7 mouse cellular contexts compared by ENCODE assay signal in genomic region chr3:69859858-69860588, GRCm38 (mm10). TPM values are rescaled to one million over a fixed set of nuclear protein-coding genes. Genes with fewer than 3 reads are reported as not detected.
A peak's percentile ranks its signal among the peaks of the same experiment; 100 is the strongest.
DNase-seq lines count a peak whose midpoint lies in the region; ATAC-seq and TF ChIP-seq lines count a peak whose summit lies in the region.

Gene Sptssb (minus strand): TSS chr3:69859940.

- H3K4me3 ChIP-seq in forebrain, postnatal 0 days (ENCODE audit: low read depth, low read length), result peak within 1 kb of the TSS; percentile 47
- peak within 1 kb of the TSS; percentile 40 for H3K4me3 ChIP-seq in liver, postnatal 0 days (ENCODE audit: low read depth, low read length)

- no peak for TF ChIP-seq EP300 in liver, postnatal 0 days (IDR thresholded peaks at IDR 0.05; ENCODE audit: low read depth)

- ATAC-seq in forebrain, postnatal 0 days, result peak; percentile 44
- ATAC-seq in liver, postnatal 0 days, result peak; percentile 90
- no peak for ATAC-seq in inflammation-experienced regulatory T-cells, adult 6 months

- no peaks in the 10 kb centered on the region for H3K27me3 ChIP-seq in forebrain, postnatal 0 days (ENCODE audit: insufficient read depth, low read length)
- peaks cover 8% of the 10 kb centered on the region; the same call in 1 of the 2 replicates for H3K27me3 ChIP-seq in liver, postnatal 0 days (ENCODE audit: insufficient read depth, low read length)

- peak; percentile 16 for DNase-seq in NIH3T3 (ENCODE audit: low read depth)
- peak; percentile 81 to 86 for DNase-seq in cerebellum, adult 18-20 months
- DNase-seq in forebrain, postnatal 0 days, result peak; percentile 33
- DNase-seq in kidney, postnatal 14 days, result peak; percentile 74
- DNase-seq in liver, postnatal 0 days, result peak; percentile 55
- DNase-seq in retina, embryonic 14.5 days (ENCODE audit: low spot score), result peak; percentile 52

- H3K9ac ChIP-seq in forebrain, postnatal 0 days, result peak within 1 kb of the TSS; percentile 44
- H3K9ac ChIP-seq in liver, postnatal 0 days (replicated peaks), result no peak within 1 kb of the TSS

- peak; percentile 43 for TF ChIP-seq CTCF in forebrain, postnatal 0 days (IDR thresholded peaks at IDR 0.05; ENCODE audit: low read depth)
- no peak for TF ChIP-seq CTCF in liver, postnatal 0 days (IDR thresholded peaks at IDR 0.05; ENCODE audit: low read depth)

- H3K9me3 ChIP-seq in forebrain, postnatal 0 days (ENCODE audit: low read length), result no peaks in the 10 kb centered on the region
- no peaks in the 10 kb centered on the region for H3K9me3 ChIP-seq in liver, postnatal 0 days (ENCODE audit: low read length)

- H3K4me1 ChIP-seq in forebrain, postnatal 0 days (ENCODE audit: insufficient read depth), result 0 out of 2 replicates have a peak, but pooled peaks cover 6% of the 10 kb centered on the region
- H3K4me1 ChIP-seq in liver, postnatal 0 days (ENCODE audit: insufficient read depth), result no peaks in the 10 kb centered on the region

- 3% methylated on average over 24 of the region's 24 CpGs for WGBS in forebrain, postnatal 0 days
- under 1% methylated on average over 24 of the region's 24 CpGs for WGBS in liver, postnatal 0 days (ENCODE audit: insufficient replicate concordance)

- peak within 1 kb of the TSS; percentile 85 for H3K4me2 ChIP-seq in forebrain, postnatal 0 days (ENCODE audit: low read depth)
- H3K4me2 ChIP-seq in liver, postnatal 0 days (ENCODE audit: low read depth, low read length), result peak within 1 kb of the TSS; percentile 76

- H3K27ac ChIP-seq in forebrain, postnatal 0 days (ENCODE audit: low read depth, low read length), result no peak within 1 kb of the TSS
- H3K27ac ChIP-seq in liver, postnatal 0 days (ENCODE audit: low read depth), result no peak within 1 kb of the TSS

- H3K36me3 ChIP-seq in forebrain, postnatal 0 days (ENCODE audit: insufficient read depth), result no peaks in the 10 kb centered on the region
- H3K36me3 ChIP-seq in liver, postnatal 0 days (replicated peaks; ENCODE audit: insufficient read depth, low read length), result no peaks in the 10 kb centered on the region

RNA-seq across cellular contexts. Expression of gene Sptssb, which starts in this region (rescaled TPM):
- 0.62 and 0.67 TPM in 2 replicates for total RNA-seq in forebrain, postnatal 0 days (2014; rRNA removed)
- polyA plus RNA-seq in forebrain, postnatal 0 days (2015; fragmentation: Nextera tagmentation; extraction: Ambion mirVana), result 0.65 and 1.3 TPM in 2 replicates
- polyA plus RNA-seq in liver, postnatal 0 days (2015; fragmentation: Nextera tagmentation; extraction: Ambion mirVana), result 0.22 and 0.38 TPM in 2 replicates
- polyA plus RNA-seq in inflammation-experienced regulatory T-cells, adult 6 months (2017; shearing (Covaris generic)), result not detected

Comparison
In these comparisons a context has a peak if more than half of its experiments do, and no peak if none do; other contexts are left out.
1. Peak in DNase-seq, ATAC-seq, H3K4me3 ChIP-seq and H3K4me2 ChIP-seq in liver, postnatal 0 days; RNA of the gene not detected or under 1 TPM.
2. DNase-seq: peak in every context shown above with its lines; median percentile 84 in cerebellum, adult 18-20 months; 74 in kidney, postnatal 14 days; 55 in liver, postnatal 0 days; 52 in retina, embryonic 14.5 days; 33 in forebrain, postnatal 0 days; 16 in NIH3T3.